ENCODE assay signal across 11 mouse cellular contexts in genomic region chr2:30147466-30147865, GRCm38 (mm10). TPM values are rescaled to one million over a fixed set of nuclear protein-coding genes. Genes with fewer than 3 reads are reported as not detected.
A peak's percentile ranks its signal among the peaks of the same experiment; 100 is the strongest.
DNase-seq lines count a peak whose midpoint lies in the region; ATAC-seq and TF ChIP-seq lines count a peak whose summit lies in the region.
"Had no signal": no experiment of that assay in that cellular context is flagged by ENCODE, and none has a peak within 500 bp of the region (broad histone marks: within the 10 kb centered on the region; RNA-seq: fewer than 3 reads in every experiment).

No protein-coding gene starts in this region.

- no peak overlapping the region for H3K27ac ChIP-seq in heart, embryonic 11.5 days (ENCODE audit: low read depth, low read length)
- H3K27ac ChIP-seq: heart, embryonic 13.5 days; liver, embryonic 14.5 days had no signal

- H3K4me1 ChIP-seq in heart, embryonic 11.5 days (ENCODE audit: control insufficient read depth, insufficient read depth, low read length) = no peaks in the 10 kb centered on the region
- H3K4me1 ChIP-seq: heart, embryonic 13.5 days had no signal

- no peak overlapping the region for H3K4me2 ChIP-seq in heart, embryonic 11.5 days
- H3K4me2 ChIP-seq: heart, embryonic 13.5 days had no signal

- CTCF ChIA-PET in Patski (lab: Charles Lee) = interaction anchor here (1.1 to 5.5 kb wide), 3 partner anchors 13 to 15 kb away, joined by 3 to 22 read pairs (median 4); no protein-coding TSS in a partner anchor

- TF ChIP-seq CTCF in Patski (IDR thresholded peaks at IDR 0.05) = no peak

- H3K4me3 ChIP-seq in heart, embryonic 11.5 days (ENCODE audit: low read depth, low read length) = no peak overlapping the region
- H3K4me3 ChIP-seq: heart, embryonic 13.5 days had no signal

- H3K36me3 ChIP-seq in heart, embryonic 11.5 days (ENCODE audit: control insufficient read depth, insufficient read depth, low read length) = peaks cover 31% of the 10 kb centered on the region

- no peaks in the 10 kb centered on the region for H3K9me3 ChIP-seq in heart, embryonic 11.5 days (replicated peaks; ENCODE audit: control insufficient read depth, low read length)
- H3K9me3 ChIP-seq: heart, embryonic 13.5 days had no signal

- DNase-seq in heart, adult 9 months (ENCODE audit: low spot score in 2 of 2) = peak; percentile 42 to 61
- peak; percentile 71 for DNase-seq in Patski (ENCODE audit: low read depth, low spot score)
- peak; percentile 89 to 92 for DNase-seq in adrenal gland, postnatal 36 days
- peak; percentile 79 to 84 for DNase-seq in lung, adult 18-20 months
- DNase-seq in right cerebral cortex, postnatal 10 days (ENCODE audit: low spot score in 2 of 2) = no peak
- no peak for DNase-seq in layer of hippocampus, adult 9-11 months
- no peak for DNase-seq in yolk sac, embryonic 10.5 days (ENCODE audit: low spot score)

- 91% methylated on average over 4 of the region's 4 CpGs for WGBS in heart, embryonic 11.5 days (ENCODE audit: insufficient replicate concordance)

- POLR2A ChIA-PET in Patski (lab: Charles Lee) = interaction anchor here (0.6 to 1.3 kb wide), 3 partner anchors 12 to 465 kb away, joined by 3 to 6 read pairs (median 5); no protein-coding TSS in a partner anchor

- no peak for ATAC-seq in heart, embryonic 11.5 days (replicated peaks; ENCODE audit: insufficient number of reproducible peaks, low FRiP score, low TSS enrichment)
- ATAC-seq in Patski = peak; percentile 62
- ATAC-seq: midbrain, embryonic 16.5 days had no signal

- no peak overlapping the region for H3K9ac ChIP-seq in heart, embryonic 11.5 days (ENCODE audit: low read depth, low read length)
- H3K9ac ChIP-seq: heart, embryonic 13.5 days; liver, embryonic 14.5 days had no signal

- H3K27me3 ChIP-seq in heart, embryonic 11.5 days (ENCODE audit: control insufficient read depth, insufficient read depth, low read length) = no peaks in the 10 kb centered on the region
- H3K27me3 ChIP-seq in Patski = no peaks in the 10 kb centered on the region
- H3K27me3 ChIP-seq: heart, embryonic 13.5 days had no signal

- in situ Hi-C loops in Patski (cut with MboI; ENCODE audit: low pct_unique_long_range_greater_than_20kb) = no loop called here

RNA-seq across cellular contexts. Expression of gene Tbc1d13, which starts 13.9 kb away (rescaled TPM):
- polyA plus RNA-seq in heart, embryonic 11.5 days (2014; fragmentation: Nextera tagmentation; extraction: Ambion mirVana) = 8.2 and 9.1 TPM in 2 replicates
- 37.9 TPM for polyA plus RNA-seq in Patski (2021)
- total RNA-seq in adrenal gland, postnatal 36 days (2021) = 10 to 100 TPM; 49.3 to 56.3 TPM

RNA-seq across cellular contexts. Expression of gene Zer1, which starts 23.1 kb away (rescaled TPM):
- polyA plus RNA-seq in heart, embryonic 11.5 days (2014; fragmentation: Nextera tagmentation; extraction: Ambion mirVana) = 5.4 and 7.1 TPM in 2 replicates
- 26.5 TPM for polyA plus RNA-seq in Patski (2021)
- 10 to 100 TPM; 32.0 to 40.7 TPM for total RNA-seq in adrenal gland, postnatal 36 days (2021)

RNA-seq across cellular contexts. Expression of gene Endog, which starts 23.8 kb away (rescaled TPM):
- polyA plus RNA-seq in heart, embryonic 11.5 days (2014; fragmentation: Nextera tagmentation; extraction: Ambion mirVana) = 30.0 and 33.4 TPM in 2 replicates
- polyA plus RNA-seq in Patski (2021) = 19.2 TPM
- total RNA-seq in adrenal gland, postnatal 36 days (2021) = 10 to 100 TPM; 33.0 to 44.2 TPM

RNA-seq across cellular contexts. Expression of gene Spout1, which starts 30.8 kb away (rescaled TPM):
- polyA plus RNA-seq in heart, embryonic 11.5 days (2014; fragmentation: Nextera tagmentation; extraction: Ambion mirVana) = 41.2 and 43.4 TPM in 2 replicates
- 31.6 TPM for polyA plus RNA-seq in Patski (2021)
- 10 to 100 TPM; 22.4 to 26.0 TPM for total RNA-seq in adrenal gland, postnatal 36 days (2021)

RNA-seq across cellular contexts. Expression of gene Zdhhc12, which starts 54.0 kb away (rescaled TPM):
- 56.3 and 59.1 TPM in 2 replicates for polyA plus RNA-seq in heart, embryonic 11.5 days (2014; fragmentation: Nextera tagmentation; extraction: Ambion mirVana)
- polyA plus RNA-seq in Patski (2021) = 29.6 TPM
- total RNA-seq in adrenal gland, postnatal 36 days (2021) = 10 to 100 TPM; 16.2 to 25.8 TPM

Comparison
In these comparisons a context has a peak if more than half of its experiments do, and no peak if none do; other contexts are left out.
1. DNase-seq: peak in heart, adult 9 months (2 of 2), Patski (single experiment), adrenal gland, postnatal 36 days (2 of 2) and lung, adult 18-20 months (2 of 2); none in right cerebral cortex, postnatal 10 days (0 of 2), layer of hippocampus, adult 9-11 months (single experiment) and yolk sac, embryonic 10.5 days (single experiment).